Mouse (Mus musculus) gastrocnemius, postnatal 14 days (tissue): ENCODE measurements around the gene Faf1. TPM values are rescaled to one million over a fixed set of nuclear protein-coding genes. Genes with fewer than 3 reads are reported as not detected.

Source experiments
- DNase-seq: peaks from one replicate; pipeline ENCODE4 v3.0.0; 2021; ENCODE audit warnings: mixed read lengths
- intact Hi-C: fragments of 180-260 bp; cut with DNase I; formaldehyde crosslinking; loops from one replicate; pipeline ENCODE4 v1.15.1; 2025; ENCODE audit warnings: low total_unique reads
- long read RNA-seq, 2 experiments: library from polyadenylated mRNA; stranded (forward); transcript quantifications; one replicate each; pipeline ENCODE4 v2.0.0; 2021
- total RNA-seq, 2 experiments: library from RNA; stranded (reverse); gene quantifications; 2 replicates each; pipeline ENCODE4 v1.2.3; 2021

The Faf1 gene
- total RNA-seq: 10 to 100 TPM; 23.1 to 23.6 TPM
- long read RNA-seq, experiment 1, full-length matches to known transcripts: 137 of 142 reads
- long read RNA-seq, experiment 1, partial matches to known transcripts: 2 of 142 reads
- long read RNA-seq, experiment 1, other reads (novel, unspliced or antisense): 3 of 142 reads
- long read RNA-seq, experiment 2, full-length matches to known transcripts: 149 of 161 reads
- long read RNA-seq, experiment 2, partial matches to known transcripts: 3 of 161 reads
- long read RNA-seq, experiment 2, other reads (novel, unspliced or antisense): 9 of 161 reads

DNA sequence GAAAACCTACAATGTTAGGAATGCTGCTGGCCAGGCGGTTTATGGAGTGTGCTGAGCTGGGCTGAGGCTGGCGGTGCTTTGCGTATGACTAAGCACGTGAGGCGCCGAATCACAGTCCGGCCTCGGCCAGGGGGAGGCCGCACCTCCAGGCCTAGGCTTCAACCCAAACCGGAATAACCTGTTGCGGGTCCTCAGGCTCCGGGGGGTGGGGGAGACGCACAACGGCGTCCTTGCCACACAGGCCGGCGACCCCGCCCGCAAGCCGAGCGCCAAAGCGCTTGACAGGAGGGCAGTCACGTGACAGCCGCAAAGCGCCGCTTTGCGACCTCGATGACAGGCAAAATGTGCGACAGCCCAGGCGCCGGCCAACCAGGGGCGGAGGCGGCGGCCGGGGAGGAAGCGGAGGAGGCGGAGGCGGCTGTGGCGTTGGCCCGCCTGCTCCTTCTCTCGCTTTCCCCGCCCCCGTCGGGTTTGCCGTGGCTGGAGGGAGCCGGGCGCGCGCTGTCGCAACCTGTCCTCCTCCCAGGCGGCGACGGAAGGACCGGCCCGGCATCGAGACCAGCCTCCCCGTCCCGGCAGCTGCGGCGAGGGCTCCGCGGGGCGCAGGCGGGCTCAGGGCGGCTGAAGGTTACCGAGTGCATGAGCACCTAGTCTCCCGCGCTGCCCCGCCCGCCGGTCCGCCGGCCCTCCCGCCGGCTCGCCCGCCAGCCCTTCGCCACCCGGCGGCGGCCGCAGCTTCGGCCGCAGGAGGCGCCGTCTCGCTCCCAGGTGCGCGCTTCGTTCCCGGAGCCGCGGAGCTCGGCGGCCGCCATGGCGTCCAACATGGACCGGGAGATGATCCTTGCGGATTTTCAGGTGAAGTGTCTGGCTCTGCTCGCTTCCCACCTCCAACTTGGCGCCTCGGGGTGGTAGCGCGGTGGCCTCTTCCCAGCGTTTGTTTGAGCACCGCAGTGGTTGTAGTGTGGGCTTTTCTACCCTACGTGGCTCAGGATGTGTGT is at the start of gene Faf1:
Faf1 (plus strand) TSS at position 371 of the 998 bp plus-strand sequence.
- DNase-seq: peak; percentile 98
- intact Hi-C loops: no loop called here

DNA sequence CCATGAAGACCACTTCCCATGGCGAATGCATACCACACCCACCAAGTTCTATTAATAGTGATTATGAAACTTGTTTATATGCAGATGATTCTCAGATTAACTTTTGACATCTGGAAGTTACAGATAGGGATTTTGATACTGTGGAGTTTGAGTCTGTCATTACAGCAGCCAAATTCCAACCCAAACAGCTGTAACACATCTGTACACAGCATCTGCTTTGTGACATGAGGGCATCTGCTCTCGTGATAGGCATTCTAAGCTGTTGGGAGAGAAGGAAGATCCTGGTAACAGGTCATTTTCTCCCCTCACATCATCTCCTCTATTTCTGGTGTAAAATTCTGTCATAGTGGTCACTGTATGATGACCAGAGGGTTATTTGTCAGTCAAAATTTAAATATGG is 46.2 kb upstream of the Faf1 start:
- intact Hi-C loops: no loop called here
- DNase-seq: no peak

DNA sequence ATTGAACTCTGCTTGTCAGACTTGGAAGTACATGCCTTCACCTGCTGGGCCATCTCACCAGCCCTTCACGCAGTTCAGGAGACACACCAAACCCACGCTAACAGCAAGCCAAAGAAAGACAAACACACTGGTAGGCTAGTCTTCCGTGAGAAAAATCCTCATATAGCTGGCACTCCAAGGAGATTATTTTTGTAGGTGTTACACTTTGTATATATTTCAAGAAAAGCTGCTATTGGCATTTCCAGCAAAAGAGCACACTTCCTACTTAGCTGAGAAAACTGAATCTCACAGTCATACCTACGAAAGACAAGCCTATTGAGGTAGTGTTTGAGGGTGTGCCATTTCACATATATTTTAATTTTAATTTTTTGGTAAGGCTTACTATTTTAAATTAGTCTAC is 45.4 kb upstream of the Faf1 start:
- DNase-seq: no peak
- intact Hi-C loops: no loop called here

DNA sequence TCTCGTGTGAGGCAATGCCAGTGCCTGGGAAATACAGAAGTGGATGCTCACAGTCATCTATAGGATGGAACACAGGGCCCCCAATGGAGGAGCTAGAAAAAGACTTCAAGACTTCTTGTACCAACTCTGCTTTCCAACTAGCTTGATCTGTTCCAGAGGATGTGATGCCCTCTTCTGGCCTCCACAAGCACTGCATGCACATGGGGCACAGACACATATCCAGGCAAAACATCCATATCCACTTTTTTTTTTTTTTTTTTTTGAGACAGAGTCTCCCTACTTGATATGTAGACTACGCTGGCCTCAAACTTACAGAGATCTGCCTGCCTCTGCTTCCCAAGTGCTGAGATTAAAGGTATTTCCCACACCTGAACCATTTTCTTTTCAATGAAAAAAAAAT is 41.4 kb upstream of the Faf1 start:
- intact Hi-C loops: no loop called here

DNA sequence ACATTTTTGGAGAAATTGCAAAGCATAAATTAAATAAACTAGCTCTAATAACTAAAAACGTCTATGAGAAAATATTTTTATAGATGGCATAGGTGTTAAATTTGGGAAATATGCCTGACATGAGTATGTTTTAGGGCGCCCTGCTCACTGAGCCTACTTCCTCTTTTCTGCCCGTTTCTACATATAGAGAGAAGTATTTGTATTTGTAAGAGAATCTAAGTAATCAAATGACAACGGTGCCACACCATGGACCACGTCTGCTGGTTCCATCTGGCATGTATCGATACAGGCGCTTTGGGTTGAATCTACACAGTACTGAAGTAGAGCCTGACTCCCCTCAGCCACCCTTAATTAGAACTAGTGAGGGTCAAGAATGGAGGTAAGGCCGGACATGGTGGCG is 37.0 kb upstream of the Faf1 start:
- no peak for DNase-seq
- intact Hi-C loops: no loop called here

More for the DNA sequence above, 41.4 kb upstream of the Faf1 start:
- no peak for DNase-seq

DNA sequence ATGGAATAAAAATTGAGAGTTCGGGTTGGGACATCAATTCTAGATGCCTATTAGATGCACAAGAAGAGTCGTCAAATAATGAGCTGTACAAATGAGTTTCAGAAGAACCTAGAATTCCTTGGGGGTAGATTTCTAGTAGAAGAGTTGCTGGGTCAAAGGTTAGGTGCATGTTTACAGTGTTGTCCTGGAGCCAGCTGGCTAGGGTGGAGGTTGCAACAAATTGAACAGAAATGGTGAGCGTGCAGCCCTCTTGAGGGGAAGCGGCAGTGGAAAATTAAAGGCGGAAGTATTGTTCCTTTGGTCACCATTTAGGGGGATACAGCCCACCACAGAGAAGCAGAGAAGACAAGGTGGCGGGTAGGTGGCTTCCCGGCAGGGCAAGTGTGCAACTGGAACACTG is 36.2 kb upstream of the Faf1 start:
- intact Hi-C loops: no loop called here
- DNase-seq: no peak

DNA sequence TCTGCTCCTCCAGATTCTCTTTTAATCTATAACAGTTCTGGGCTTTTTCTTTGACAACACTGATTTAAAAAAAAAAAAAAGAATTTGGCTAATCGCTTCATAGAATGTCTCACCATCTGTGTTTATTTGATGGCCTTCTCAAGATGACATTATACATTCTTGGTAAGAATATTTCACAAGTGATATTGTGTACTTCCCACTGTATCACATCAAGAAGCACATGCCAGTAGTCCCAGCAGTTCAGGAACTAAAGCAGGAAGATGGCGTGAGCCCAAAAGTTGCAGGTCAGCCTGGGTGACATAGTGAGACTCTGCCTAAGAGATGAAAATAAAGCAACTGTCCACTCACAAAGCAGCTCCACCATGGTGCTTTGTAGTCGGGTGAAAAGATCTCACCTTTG is 34.9 kb upstream of the Faf1 start:
- intact Hi-C loops: no loop called here
- peak; percentile 5 for DNase-seq

DNA sequence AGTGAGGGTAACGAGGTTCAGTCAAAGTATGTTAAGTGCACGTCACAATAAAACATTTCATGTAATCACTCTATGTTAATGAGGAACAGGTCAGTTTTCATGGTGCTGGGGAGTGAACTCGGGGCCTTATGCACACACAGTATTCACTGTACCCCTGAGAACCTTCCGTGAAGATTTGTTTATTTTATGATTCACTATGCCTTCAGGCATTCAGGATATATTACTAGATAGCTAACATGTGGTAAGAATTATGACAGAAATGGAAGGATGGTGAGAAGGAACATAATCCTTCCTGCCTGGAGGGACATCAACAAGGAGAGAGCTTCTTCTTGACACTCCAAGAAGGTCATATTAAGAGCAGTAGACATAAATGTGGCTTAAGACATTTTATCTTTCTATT is 29.1 kb upstream of the Faf1 start:
- intact Hi-C loops: no loop called here
- DNase-seq: no peak

DNA sequence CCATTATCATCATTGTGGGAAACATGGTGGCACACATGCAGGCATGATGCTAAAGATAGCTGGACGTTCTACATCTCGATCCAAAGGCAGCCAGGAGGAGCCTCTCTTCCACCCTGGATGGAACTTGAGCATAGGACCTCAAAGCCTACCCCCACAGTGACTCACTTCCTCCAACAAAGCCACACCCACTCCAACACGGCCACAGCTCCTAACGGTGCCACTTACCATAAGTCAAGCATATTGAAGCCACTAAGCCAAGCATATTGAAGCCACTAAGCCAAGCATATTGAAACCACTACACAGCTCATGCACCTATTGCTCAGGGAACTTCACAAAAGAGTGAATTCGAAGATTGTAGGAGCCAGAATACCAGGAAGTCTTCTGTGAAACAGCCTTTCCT is 27.1 kb upstream of the Faf1 start:
- no peak for DNase-seq
- intact Hi-C loops: no loop called here

DNA sequence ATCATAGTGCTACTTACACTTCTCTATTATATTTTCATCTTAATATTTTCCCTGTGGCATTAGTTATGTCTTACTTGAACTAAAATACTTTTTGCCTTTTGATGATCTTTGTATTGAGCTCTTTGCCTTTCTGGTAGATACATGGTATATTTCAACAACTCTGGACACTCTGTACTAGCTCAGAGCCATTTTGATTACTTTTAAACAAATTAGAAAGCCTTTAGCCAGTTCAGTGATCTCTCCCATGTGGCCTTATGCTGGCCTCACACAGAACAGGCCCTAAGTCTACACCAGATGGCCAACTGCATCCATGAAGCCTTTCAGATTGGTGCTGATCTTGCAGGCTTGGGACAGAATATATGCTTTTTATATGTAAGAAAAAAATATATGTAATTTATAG is 23.1 kb upstream of the Faf1 start:
- intact Hi-C loops: no loop called here

DNA sequence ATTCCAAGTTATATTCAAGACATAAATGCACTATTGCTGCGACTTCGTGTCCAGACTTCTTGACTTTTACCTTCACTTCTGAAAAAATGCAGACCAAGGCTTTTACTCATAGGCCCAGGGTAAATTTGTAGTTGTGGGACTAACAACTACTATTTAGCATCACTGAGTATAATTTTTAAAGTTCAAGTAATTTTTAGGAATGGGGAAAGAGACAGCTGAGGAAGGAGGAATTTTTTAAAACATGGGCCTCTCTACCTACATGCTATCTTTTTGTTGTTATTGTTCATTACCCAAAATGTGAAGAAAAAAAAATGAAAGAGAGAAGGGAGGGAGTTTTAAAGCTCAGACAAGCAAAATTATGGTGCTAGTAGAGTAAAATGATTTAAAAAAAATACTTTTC is 21.7 kb upstream of the Faf1 start:
- DNase-seq: no peak
- intact Hi-C loops: no loop called here

More for the DNA sequence above, 23.1 kb upstream of the Faf1 start:
- no peak for DNase-seq

DNA sequence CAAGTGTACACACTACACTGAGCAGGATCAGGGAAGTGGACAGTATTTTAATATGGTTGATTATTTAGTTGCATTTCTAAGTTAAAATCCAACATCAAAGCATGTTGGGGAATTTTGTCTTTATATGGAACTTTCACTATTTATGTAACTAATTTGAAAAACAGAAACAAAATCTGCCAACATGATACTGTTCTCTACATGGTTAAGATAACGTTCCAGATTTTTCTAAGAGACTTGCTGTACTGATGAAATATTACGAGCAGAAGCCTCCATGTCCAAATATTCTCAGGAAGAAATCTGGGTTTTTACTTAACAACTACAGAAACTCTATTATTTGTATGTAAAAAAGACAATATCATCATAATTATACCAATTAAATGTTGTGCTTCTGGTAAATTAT is 20.6 kb upstream of the Faf1 start:
- DNase-seq: no peak
- intact Hi-C loops: no loop called here

DNA sequence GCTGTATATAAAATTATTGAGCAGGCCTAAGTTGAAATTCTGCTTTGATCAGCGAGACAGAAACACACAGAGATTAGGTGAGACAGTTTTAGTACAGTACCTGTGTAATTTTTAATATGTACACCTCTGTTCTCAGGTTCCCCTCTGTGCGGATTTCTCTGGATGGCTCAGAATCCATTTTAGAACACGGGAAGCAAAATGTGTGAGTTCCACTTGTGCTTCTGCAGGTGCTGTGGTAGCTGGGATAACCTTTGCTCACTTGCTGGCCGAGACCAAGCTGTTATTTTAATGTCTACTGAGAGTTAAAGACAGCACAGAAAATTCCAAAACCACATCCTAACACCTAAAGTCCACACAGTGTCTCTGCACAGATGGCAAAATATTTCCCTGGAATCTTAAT is 20.1 kb upstream of the Faf1 start:
- intact Hi-C loops: no loop called here
- no peak for DNase-seq

DNA sequence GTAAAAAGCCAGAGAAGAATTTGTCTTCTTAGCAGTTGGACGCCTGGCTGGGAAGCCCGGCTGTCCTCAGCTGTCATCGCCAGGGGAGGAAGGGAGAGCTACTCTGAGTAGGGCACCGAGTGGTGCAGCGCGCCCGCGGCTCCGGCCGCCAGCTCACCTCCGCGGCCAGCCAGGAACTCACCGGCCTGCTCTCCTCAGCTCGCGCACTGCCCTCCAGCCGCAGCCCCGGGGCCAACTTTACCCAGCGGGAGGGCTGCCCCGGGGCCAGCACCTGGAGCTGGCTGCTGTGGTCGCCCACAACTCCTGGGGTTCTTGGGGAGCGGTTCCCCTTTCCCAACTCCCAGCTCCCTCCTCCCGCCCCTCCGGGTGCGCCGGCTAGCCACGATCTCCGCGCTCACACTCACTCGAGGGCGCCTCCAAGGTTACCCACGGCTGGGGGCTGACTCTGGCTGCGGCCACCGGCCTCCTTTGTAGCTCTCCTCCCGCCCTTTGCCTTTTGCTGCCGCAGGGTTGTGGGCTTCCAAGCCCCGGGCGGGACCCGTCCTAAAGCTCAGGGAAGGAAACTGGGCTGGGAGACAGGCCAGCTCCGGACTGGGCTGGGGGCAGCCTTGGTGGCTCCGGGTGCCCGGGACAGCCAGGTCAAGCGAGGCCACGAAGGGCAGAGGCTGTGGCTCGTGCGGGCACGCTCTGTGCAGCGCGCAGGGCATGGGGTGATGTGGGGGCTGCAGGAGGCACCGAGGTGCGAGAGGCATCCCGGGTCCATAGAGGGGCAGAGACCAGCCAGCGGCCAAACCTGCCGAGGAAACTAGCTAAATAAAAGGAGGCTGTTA is 19.2 kb upstream of the Faf1 start:
- intact Hi-C loops: no loop called here
- peak; percentile 51 for DNase-seq

DNA sequence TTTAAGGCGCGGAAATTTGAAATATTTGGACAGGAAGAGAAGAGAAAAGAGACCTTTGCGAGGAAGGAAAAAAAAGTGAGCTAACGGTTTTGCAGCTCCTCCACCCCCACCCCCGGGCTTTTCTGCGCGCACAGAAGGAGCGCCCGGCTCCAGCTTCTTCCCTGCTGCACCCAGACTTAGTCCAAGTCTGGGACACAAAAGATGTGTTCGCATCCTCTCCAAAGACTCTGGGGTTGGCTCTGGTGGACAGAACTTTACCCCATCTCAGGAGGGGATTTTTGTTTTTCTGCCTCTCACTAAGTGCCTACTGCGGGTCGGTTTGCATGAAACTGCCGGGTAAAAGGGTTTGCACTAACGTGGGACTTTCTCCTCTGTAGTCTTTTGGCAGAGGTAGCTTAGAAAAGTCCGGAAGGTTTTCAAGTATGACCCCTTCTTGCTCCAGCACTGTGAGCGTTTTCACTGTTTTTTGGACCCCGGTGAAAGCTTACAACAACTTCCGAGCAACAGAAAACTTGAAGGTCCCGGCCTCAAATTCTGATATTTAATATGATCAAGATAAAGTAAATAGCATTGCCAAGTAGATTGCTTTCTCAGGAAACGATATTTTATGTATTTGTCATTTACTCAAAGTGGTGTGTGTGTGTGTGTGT is 18.4 kb upstream of the Faf1 start:
- intact Hi-C loops: no loop called here

DNA sequence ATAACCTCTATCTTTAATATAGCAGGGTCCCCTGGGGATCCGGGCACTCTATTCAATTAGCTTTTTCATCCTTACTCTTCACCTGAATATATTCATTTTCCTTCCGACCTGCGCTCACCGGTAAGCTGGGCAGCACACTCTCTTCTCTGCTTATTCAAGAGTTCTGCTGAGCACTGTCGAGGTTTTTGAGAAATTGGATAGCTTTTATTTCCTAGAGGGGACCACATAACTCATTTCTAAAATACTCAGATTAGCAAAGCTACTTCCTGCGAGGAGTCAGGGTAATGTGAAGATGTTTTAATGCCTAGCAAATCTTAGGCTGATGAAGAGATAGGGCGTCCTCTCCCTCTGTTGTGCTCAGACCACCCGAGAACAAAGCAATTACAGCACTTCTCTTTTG is 17.6 kb upstream of the Faf1 start:
- intact Hi-C loops: no loop called here
- DNase-seq: no peak

More for the DNA sequence above, 18.4 kb upstream of the Faf1 start:
- DNase-seq: no peak

DNA sequence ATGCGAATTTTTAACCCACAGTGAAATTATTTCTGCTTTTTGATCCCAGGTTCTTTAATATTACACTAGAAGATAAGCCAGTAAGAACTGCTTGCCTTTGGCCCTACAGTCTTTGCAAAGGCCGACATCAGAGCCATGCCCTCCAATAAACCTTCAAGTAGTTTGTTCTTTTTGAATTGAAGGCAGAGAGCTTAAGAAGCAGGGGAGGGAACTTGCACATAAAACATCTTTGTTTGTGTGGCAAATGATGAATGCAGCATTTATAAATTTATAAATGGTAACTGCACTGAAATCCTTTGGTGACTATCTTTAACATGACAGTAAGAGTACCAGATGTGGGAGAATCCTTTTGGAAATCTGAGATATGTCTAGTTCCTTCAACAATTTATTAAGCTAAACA is 16.8 kb upstream of the Faf1 start:
- DNase-seq: no peak
- intact Hi-C loops: no loop called here

DNA sequence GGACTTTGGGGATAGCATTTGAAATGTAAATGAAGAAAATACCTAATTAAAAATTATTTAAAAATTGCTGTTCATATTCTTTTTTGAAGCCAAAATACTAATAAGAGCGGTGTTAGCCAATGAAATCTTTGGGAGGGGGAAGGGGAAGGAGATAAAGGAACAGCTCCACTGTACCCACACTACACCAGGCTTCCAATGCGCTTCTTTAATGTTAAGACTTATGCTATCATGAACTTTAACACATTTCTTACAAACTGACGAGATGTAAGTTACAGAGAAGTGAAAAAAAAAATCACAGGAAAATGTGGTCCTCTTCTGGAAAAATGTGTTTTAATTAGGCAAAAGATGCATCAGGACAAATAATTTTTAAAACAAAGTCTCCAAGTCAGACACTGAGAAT is 15.8 kb upstream of the Faf1 start:
- DNase-seq: no peak
- intact Hi-C loops: no loop called here

DNA sequence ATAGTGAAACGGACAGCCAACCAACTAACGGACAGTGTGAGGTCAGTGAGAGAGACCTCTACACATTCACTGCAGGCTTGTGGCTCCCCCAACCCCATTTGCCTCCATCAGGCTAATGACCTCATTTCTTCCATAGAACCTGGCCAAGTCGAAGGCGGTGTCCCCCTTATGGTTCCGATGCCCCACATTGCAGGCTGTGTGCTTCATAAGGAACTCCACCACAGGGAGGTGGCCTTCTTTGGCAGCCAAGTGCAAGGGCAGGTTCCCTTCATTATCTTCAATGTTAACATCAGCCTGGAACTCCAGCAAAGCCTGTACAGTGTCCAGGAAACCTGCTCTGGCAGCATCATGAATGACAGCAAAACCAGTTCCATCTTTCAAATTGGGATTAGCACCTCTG is 15.2 kb upstream of the Faf1 start:
- no peak for DNase-seq
- intact Hi-C loops: no loop called here

DNA sequence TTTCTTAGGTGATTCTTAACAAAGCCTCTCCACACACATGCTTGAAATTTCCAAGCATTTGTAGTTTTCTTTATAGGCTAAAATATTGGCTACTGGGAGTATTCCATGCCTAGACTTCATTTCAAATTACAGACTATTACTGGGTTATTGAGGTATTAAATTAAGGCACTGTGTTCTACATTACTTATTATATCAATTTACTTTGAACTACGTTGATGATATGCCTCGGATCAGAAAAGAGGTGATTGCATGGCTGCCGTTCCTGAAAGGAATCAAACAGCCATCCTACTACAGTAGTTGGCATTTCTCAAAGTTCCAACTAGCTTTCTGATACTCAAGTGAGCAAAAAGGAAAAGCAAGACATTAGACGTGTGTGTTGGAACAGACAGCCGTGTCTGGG is 14.1 kb upstream of the Faf1 start:
- DNase-seq: no peak
- intact Hi-C loops: no loop called here
